Mouse (Mus musculus): ENCODE measurements around the gene Rps3.

- TF ChIP-seq POLR2A (IDR thresholded peaks at IDR 0.05; ENCODE audit: low read depth, low read length) (no peak), CTCF (IDR thresholded peaks at IDR 0.05; ENCODE audit: borderline replicate concordance, insufficient read depth, low read length) (no peak)
Observed at GRCm38 (mm10) chr7:99441534-99442072, 41.9 kb downstream of the Rps3 start.
